Mouse (Mus musculus): ENCODE measurements around the gene Dis3l.

Gene Dis3l

DNA sequence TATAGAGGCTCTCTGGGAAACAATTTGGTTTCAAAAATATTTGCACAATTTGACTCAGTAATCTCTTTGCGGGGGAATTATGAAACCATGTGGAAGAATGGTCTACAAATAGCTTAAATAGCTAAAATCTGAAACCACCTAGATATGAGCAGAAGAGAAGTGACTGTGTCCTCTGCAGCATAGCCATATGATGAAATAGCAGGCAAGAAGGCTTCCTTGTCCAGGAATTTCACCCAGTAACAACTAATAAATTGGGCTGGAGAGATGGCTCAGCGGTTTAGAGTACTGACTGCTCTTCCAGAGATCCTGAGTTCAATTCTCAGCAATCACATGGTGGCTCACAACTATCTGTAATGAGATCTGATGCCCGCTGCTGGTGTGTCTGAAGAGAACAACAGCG is 80.1 kb downstream of the Dis3l start:
- in situ Hi-C loops (cut with MboI, MseI) = no loop called here

DNA sequence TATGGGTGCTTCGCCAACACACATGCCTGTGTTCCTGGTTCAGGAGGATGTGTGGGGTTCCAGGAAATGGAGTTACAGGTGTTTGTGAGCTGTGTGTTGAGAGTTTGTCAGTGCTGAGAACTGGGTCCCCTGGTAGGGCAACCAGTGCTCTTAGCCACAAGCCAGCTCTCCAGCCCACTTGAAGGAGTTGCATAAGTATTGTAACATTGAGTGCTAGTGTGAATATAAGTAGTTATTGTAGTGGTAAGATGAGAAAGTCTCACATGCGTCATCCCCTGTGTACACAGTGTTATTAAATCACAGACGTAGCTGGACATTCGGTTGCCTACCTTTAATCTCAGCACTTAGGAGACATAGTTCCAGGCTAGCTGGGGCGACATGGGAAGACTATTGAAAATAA is 81.2 kb downstream of the Dis3l start:
- in situ Hi-C loops (cut with MboI, MseI) = no loop called here
